Mouse (Mus musculus): Measurements from ENCODE around the gene Tmem204. TPM values are rescaled to one million over a fixed set of nuclear protein-coding genes. Genes with fewer than 3 reads are reported as not detected.

Tmem204 gene
- polyA plus RNA-seq, 1 experiment from 2014 or later, result 9.7 TPM

GRCm38 (mm10) chr17:25065189-25065588, 18.2 kb downstream of the Tmem204 start:
- Histone ChIP-seq H3K36me3 (ENCODE audit: control insufficient read depth, insufficient read depth, low read length) (peaks cover 4% of the 10 kb centered on the region; the same call in 1 of the 2 replicates), H3K27me3 (ENCODE audit: control insufficient read depth, insufficient read depth, low read length) (no peaks in the 10 kb centered on the region), H3K4me3 (ENCODE audit: low read depth, low read length) (no peak overlapping the region), H3K9me3 (ENCODE audit: control insufficient read depth, low read length) (no peaks in the 10 kb centered on the region), H3K4me1 (ENCODE audit: control insufficient read depth, insufficient read depth, low read length) (no peaks in the 10 kb centered on the region), H3K4me2 (ENCODE audit: low read depth, severe bottlenecking) (no peak overlapping the region), H3K27ac (replicated peaks; ENCODE audit: low read depth, low read length) (no peak overlapping the region), H3K9ac (ENCODE audit: low read length) (no peak overlapping the region)
- DNase-seq (ENCODE audit: low spot score) (no peak), ATAC-seq (ENCODE audit: insufficient number of reproducible peaks, low FRiP score, low TSS enrichment, low read depth) (no peak)
- WGBS, result 90% methylated on average over 3 of the region's 3 CpGs

- WGBS, result 84% methylated on average over 9 of the region's 9 CpGs
- no peak for DNase-seq (ENCODE audit: low spot score)
Measured at GRCm38 (mm10) chr17:25064351-25064750, 19.0 kb downstream of the Tmem204 start.

GRCm38 (mm10) chr17:25063872-25064271, 19.5 kb downstream of the Tmem204 start:
- ATAC-seq (ENCODE audit: insufficient number of reproducible peaks, low FRiP score, low TSS enrichment, low read depth) (no peak), DNase-seq (ENCODE audit: low spot score) (no peak)
- H3K36me3 ChIP-seq (ENCODE audit: control insufficient read depth, insufficient read depth, low read length), result peaks cover 4% of the 10 kb centered on the region; the same call in 1 of the 2 replicates
- H3K27me3 ChIP-seq (ENCODE audit: control insufficient read depth, insufficient read depth, low read length), result no peaks in the 10 kb centered on the region
- H3K4me1 ChIP-seq (ENCODE audit: control insufficient read depth, insufficient read depth, low read length), result no peaks in the 10 kb centered on the region
- no peak overlapping the region for H3K9ac ChIP-seq (ENCODE audit: low read length)
- H3K27ac ChIP-seq (replicated peaks; ENCODE audit: low read depth, low read length), result no peak overlapping the region
- H3K4me2 ChIP-seq (ENCODE audit: low read depth, severe bottlenecking), result no peak overlapping the region
- no peak overlapping the region for H3K4me3 ChIP-seq (ENCODE audit: low read depth, low read length)
- H3K9me3 ChIP-seq (ENCODE audit: control insufficient read depth, low read length), result no peaks in the 10 kb centered on the region
- 92% methylated on average over 12 of the region's 12 CpGs for WGBS

More at GRCm38 (mm10) chr17:25064351-25064750, 19.0 kb downstream of the Tmem204 start:
- H3K36me3 ChIP-seq (ENCODE audit: control insufficient read depth, insufficient read depth, low read length), result peaks cover 4% of the 10 kb centered on the region; the same call in 1 of the 2 replicates
- no peak for ATAC-seq (ENCODE audit: insufficient number of reproducible peaks, low FRiP score, low TSS enrichment, low read depth)
- no peak overlapping the region for H3K27ac ChIP-seq (replicated peaks; ENCODE audit: low read depth, low read length)
- H3K27me3 ChIP-seq (ENCODE audit: control insufficient read depth, insufficient read depth, low read length), result no peaks in the 10 kb centered on the region
- no peaks in the 10 kb centered on the region for H3K9me3 ChIP-seq (ENCODE audit: control insufficient read depth, low read length)
- no peak overlapping the region for H3K4me3 ChIP-seq (ENCODE audit: low read depth, low read length)
- no peak overlapping the region for H3K9ac ChIP-seq (ENCODE audit: low read length)
- H3K4me1 ChIP-seq (ENCODE audit: control insufficient read depth, insufficient read depth, low read length), result no peaks in the 10 kb centered on the region
- H3K4me2 ChIP-seq (ENCODE audit: low read depth, severe bottlenecking), result no peak overlapping the region

GRCm38 (mm10) chr17:25063261-25063660, 20.1 kb downstream of the Tmem204 start:
- no peak overlapping the region for H3K27ac ChIP-seq (replicated peaks; ENCODE audit: low read depth, low read length)
- no peaks in the 10 kb centered on the region for H3K4me1 ChIP-seq (ENCODE audit: control insufficient read depth, insufficient read depth, low read length)
- no peak overlapping the region for H3K4me3 ChIP-seq (ENCODE audit: low read depth, low read length)
- no peak for DNase-seq (ENCODE audit: low spot score)
- H3K9me3 ChIP-seq (ENCODE audit: control insufficient read depth, low read length), result no peaks in the 10 kb centered on the region
- H3K27me3 ChIP-seq (ENCODE audit: control insufficient read depth, insufficient read depth, low read length), result no peaks in the 10 kb centered on the region
- ATAC-seq (ENCODE audit: insufficient number of reproducible peaks, low FRiP score, low TSS enrichment, low read depth), result no peak
- no peak overlapping the region for H3K9ac ChIP-seq (ENCODE audit: low read length)
- H3K36me3 ChIP-seq (ENCODE audit: control insufficient read depth, insufficient read depth, low read length), result peaks cover 4% of the 10 kb centered on the region; the same call in 1 of the 2 replicates
- H3K4me2 ChIP-seq (ENCODE audit: low read depth, severe bottlenecking), result no peak overlapping the region
- 84% methylated on average over 4 of the region's 4 CpGs for WGBS

- no peak for ATAC-seq (ENCODE audit: insufficient number of reproducible peaks, low FRiP score, low TSS enrichment, low read depth)
- no peak overlapping the region for H3K4me3 ChIP-seq (ENCODE audit: low read depth, low read length)
- WGBS, result 92% methylated on average over 6 of the region's 6 CpGs
- peaks cover 4% of the 10 kb centered on the region; the same call in 1 of the 2 replicates for H3K36me3 ChIP-seq (ENCODE audit: control insufficient read depth, insufficient read depth, low read length)
- no peaks in the 10 kb centered on the region for H3K27me3 ChIP-seq (ENCODE audit: control insufficient read depth, insufficient read depth, low read length)
- DNase-seq (ENCODE audit: low spot score), result no peak
- no peaks in the 10 kb centered on the region for H3K9me3 ChIP-seq (ENCODE audit: control insufficient read depth, low read length)
- no peak overlapping the region for H3K27ac ChIP-seq (replicated peaks; ENCODE audit: low read depth, low read length)
- H3K9ac ChIP-seq (ENCODE audit: low read length), result no peak overlapping the region
- no peaks in the 10 kb centered on the region for H3K4me1 ChIP-seq (ENCODE audit: control insufficient read depth, insufficient read depth, low read length)
- no peak overlapping the region for H3K4me2 ChIP-seq (ENCODE audit: low read depth, severe bottlenecking)
Measured at GRCm38 (mm10) chr17:25057041-25057440, 26.4 kb downstream of the Tmem204 start.

GRCm38 (mm10) chr17:25053274-25053673, 30.1 kb downstream of the Tmem204 start:
- no peak overlapping the region for H3K4me2 ChIP-seq (ENCODE audit: low read depth, severe bottlenecking)
- no peak for ATAC-seq (ENCODE audit: insufficient number of reproducible peaks, low FRiP score, low TSS enrichment, low read depth)

GRCm38 (mm10) chr17:25047143-25047542, 36.2 kb downstream of the Tmem204 start:
- Histone ChIP-seq H3K27me3 (ENCODE audit: control insufficient read depth, insufficient read depth, low read length) (no peaks in the 10 kb centered on the region), H3K27ac (replicated peaks; ENCODE audit: low read depth, low read length) (no peak overlapping the region), H3K4me1 (ENCODE audit: control insufficient read depth, insufficient read depth, low read length) (no peaks in the 10 kb centered on the region), H3K36me3 (ENCODE audit: control insufficient read depth, insufficient read depth, low read length) (0 out of 2 replicates have a peak, but pooled peaks cover 2% of the 10 kb centered on the region), H3K9ac (ENCODE audit: low read length) (no peak overlapping the region), H3K4me2 (ENCODE audit: low read depth, severe bottlenecking) (no peak overlapping the region), H3K9me3 (ENCODE audit: control insufficient read depth, low read length) (no peaks in the 10 kb centered on the region), H3K4me3 (ENCODE audit: low read depth, low read length) (no peak overlapping the region)
- WGBS, result 94% methylated on average over 5 of the region's 6 CpGs
- no peak for ATAC-seq (ENCODE audit: insufficient number of reproducible peaks, low FRiP score, low TSS enrichment, low read depth)
- DNase-seq (ENCODE audit: low spot score), result no peak

More at GRCm38 (mm10) chr17:25053274-25053673, 30.1 kb downstream of the Tmem204 start:
- Histone ChIP-seq H3K9me3 (ENCODE audit: control insufficient read depth, low read length) (no peaks in the 10 kb centered on the region), H3K36me3 (ENCODE audit: control insufficient read depth, insufficient read depth, low read length) (0 out of 2 replicates have a peak, but pooled peaks cover 2% of the 10 kb centered on the region), H3K27me3 (ENCODE audit: control insufficient read depth, insufficient read depth, low read length) (no peaks in the 10 kb centered on the region), H3K27ac (replicated peaks; ENCODE audit: low read depth, low read length) (no peak overlapping the region), H3K4me1 (ENCODE audit: control insufficient read depth, insufficient read depth, low read length) (no peaks in the 10 kb centered on the region), H3K4me3 (ENCODE audit: low read depth, low read length) (no peak overlapping the region), H3K9ac (ENCODE audit: low read length) (no peak overlapping the region)
- no peak for DNase-seq (ENCODE audit: low spot score)
- 82% methylated on average over 9 of the region's 9 CpGs for WGBS

GRCm38 (mm10) chr17:25045281-25045680, 38.1 kb downstream of the Tmem204 start:
- Histone ChIP-seq H3K9ac (ENCODE audit: low read length) (no peak overlapping the region), H3K36me3 (ENCODE audit: control insufficient read depth, insufficient read depth, low read length) (0 out of 2 replicates have a peak, but pooled peaks cover 3% of the 10 kb centered on the region), H3K4me1 (ENCODE audit: control insufficient read depth, insufficient read depth, low read length) (no peaks in the 10 kb centered on the region), H3K9me3 (ENCODE audit: control insufficient read depth, low read length) (no peaks in the 10 kb centered on the region), H3K4me2 (ENCODE audit: low read depth, severe bottlenecking) (no peak overlapping the region), H3K27ac (replicated peaks; ENCODE audit: low read depth, low read length) (no peak overlapping the region), H3K27me3 (ENCODE audit: control insufficient read depth, insufficient read depth, low read length) (no peaks in the 10 kb centered on the region), H3K4me3 (ENCODE audit: low read depth, low read length) (no peak overlapping the region)
- 94% methylated on average over 4 of the region's 4 CpGs for WGBS
- DNase-seq (ENCODE audit: low spot score), result no peak
- ATAC-seq (ENCODE audit: insufficient number of reproducible peaks, low FRiP score, low TSS enrichment, low read depth), result no peak

GRCm38 (mm10) chr17:25044879-25045278, 38.5 kb downstream of the Tmem204 start:
- Histone ChIP-seq H3K36me3 (ENCODE audit: control insufficient read depth, insufficient read depth, low read length) (0 out of 2 replicates have a peak, but pooled peaks cover 3% of the 10 kb centered on the region), H3K4me2 (ENCODE audit: low read depth, severe bottlenecking) (no peak overlapping the region), H3K9me3 (ENCODE audit: control insufficient read depth, low read length) (no peaks in the 10 kb centered on the region), H3K27me3 (ENCODE audit: control insufficient read depth, insufficient read depth, low read length) (no peaks in the 10 kb centered on the region), H3K4me3 (ENCODE audit: low read depth, low read length) (no peak overlapping the region), H3K27ac (replicated peaks; ENCODE audit: low read depth, low read length) (no peak overlapping the region), H3K9ac (ENCODE audit: low read length) (no peak overlapping the region), H3K4me1 (ENCODE audit: control insufficient read depth, insufficient read depth, low read length) (no peaks in the 10 kb centered on the region)
- no peak for DNase-seq (ENCODE audit: low spot score)
- no peak for ATAC-seq (ENCODE audit: insufficient number of reproducible peaks, low FRiP score, low TSS enrichment, low read depth)
- WGBS, result 69% methylated on average over 7 of the region's 7 CpGs

All from limb, embryonic 11.5 days (tissue).